Mouse (Mus musculus): ENCODE measurements around the gene Fam57b.

- no peak for TF ChIP-seq CTCF (IDR thresholded peaks at IDR 0.05; ENCODE audit: borderline replicate concordance, control insufficient read depth, extremely low read depth, insufficient read depth, low read length, poor library complexity)
- no peak for TF ChIP-seq POLR2A (IDR thresholded peaks at IDR 0.05; ENCODE audit: control insufficient read depth, extremely low read depth, insufficient read depth, low read length, poor library complexity)
These were observed 26.7 kb upstream of the Fam57b start for GRCm38 (mm10) chr7:126770784-126771183.

All from thymus, adult 2 months (tissue).